Mouse (Mus musculus): ENCODE results near the gene Ankrd63. TPM values are rescaled to one million over a fixed set of nuclear protein-coding genes. Genes with fewer than 3 reads are reported as not detected.

The Ankrd63 gene
- total and polyA plus RNA-seq, 3 experiments, result 1.1 to 2.5 (median 1.3) TPM

DNA sequence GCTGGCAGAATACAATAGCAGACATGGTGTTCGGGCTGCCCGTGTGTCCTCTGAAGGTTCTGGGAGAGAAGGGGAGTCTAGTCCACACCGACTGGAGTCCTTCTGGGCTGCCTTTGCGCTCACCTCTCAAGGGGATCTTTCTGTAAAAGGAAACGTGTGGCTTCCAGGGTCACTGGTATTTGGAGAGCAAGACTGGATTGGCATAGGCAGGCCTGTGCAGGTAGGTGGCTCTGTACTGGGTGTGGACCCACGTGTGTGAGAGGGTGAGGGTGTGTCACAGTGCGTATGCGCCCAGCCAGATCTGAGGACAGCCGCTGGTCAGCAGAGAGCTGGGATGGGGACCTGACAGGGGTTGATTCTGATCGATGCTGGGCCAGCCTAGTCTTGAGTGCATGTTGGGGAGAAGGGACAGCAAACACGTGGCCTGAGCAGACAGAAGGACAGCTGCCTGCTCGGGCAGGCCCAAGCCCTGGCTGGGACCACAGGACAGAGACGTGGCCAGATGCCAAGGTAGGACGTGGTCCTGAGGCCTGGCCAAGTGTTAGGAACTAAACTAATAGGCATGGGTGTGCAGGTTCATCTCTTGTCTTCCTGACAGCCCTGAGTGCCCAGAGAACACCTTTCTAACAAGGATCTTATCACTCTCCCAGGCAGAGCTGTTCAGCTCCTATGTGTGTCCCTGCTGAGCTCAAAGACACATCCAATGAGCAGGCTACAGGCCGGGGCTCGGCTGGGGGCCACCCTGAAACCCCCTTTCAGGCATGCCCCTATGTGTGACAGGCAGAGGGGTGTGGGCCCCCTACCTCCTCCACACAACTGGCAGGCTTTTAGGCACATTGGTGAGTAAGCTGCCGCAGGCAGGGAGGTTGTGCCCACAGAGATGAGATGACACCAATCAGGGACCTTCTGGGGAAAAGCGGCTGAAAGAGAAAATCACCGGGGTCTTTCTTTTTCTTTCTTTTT, 39.7 kb downstream of the Ankrd63 start:
- Histone ChIP-seq H3K36me3 (ENCODE audit: control insufficient read depth, insufficient read depth, low read length) (no peaks in the 10 kb centered on the region), H3K9ac (ENCODE audit: low read depth, low read length) (peak overlapping the region; percentile 34), H3K79me2 (replicated peaks; ENCODE audit: control insufficient read depth, insufficient read depth, low read length) (no peaks in the 10 kb centered on the region), H3K4me1 (ENCODE audit: control insufficient read depth, insufficient read depth, low read length) (peaks cover 7% of the 10 kb centered on the region), H3K27ac (peak overlapping the region; percentile 64), H3K4me3 (peak overlapping the region; percentile 48), H3K27me3 (ENCODE audit: control insufficient read depth, insufficient read depth, low read length) (no peaks in the 10 kb centered on the region; the same call in 1 of the 2 replicates)
- intact Hi-C loops (cut with DNase I), result no loop called here
- 46% methylated on average over 19 of the region's 19 CpGs for WGBS
- DNase-seq, result peak; percentile 59 to 67
- peak; percentile 33; the same call in 1 of the 2 replicates for TF ChIP-seq EP300 (IDR thresholded peaks at IDR 0.05; ENCODE audit: insufficient read depth, low read depth, low read length)
- no peak for TF ChIP-seq CTCF (IDR thresholded peaks at IDR 0.05)

DNA sequence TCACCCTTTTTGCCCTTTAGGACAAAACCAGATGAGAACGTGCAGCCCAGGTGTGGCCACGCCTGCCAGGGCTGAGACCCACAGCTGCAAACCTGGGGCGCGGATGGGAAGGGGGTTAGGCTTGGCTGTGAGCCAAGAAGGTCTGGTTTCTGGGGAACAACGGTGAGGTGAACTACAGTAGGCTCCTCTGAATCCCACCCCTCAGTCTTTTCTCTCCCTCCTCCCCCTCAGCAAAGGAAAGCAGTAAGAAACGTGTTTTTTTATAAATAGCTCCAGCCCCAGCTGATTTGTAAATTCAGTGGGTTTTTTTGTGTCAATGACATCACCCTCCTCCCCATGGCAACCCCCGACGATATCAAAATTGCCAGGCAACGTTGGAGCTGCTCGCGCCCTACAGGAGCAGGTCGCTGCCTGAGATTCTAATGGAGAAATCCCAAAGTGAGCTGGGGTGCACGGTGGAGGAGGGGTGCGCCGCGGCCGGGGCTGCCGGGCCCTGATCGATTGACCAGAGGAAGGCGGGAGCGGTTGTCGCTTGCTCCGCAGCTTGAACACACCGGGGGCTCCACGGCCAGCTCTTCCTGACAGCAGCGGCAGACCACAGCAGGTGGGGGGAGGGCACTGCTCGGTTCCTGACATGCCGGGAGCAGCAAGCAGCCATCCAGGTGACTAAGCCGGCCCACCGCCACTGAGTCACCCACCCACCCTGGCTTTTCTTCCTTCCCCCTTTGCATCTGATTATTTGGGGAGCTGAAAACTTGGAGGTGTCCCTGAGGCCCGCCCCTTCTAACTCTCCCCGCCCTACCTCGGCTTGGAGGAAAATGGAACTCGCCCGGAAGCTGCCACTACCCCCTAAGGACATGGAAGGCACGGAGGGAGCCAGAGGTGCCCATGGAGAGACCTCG, 40.6 kb downstream of the Ankrd63 start, which contains the start of gene Pak6:
TSS of gene Pak6 (plus strand) at position 402 of the 902 bp plus-strand sequence.
- TF ChIP-seq POLR2A (IDR thresholded peaks at IDR 0.05; ENCODE audit: insufficient read depth, low read depth, low read length) (no peak), CTCF (IDR thresholded peaks at IDR 0.05) (no peak), EP300 (IDR thresholded peaks at IDR 0.05; ENCODE audit: insufficient read depth, low read depth, low read length) (no peak)
- 5% methylated on average over 37 of the region's 37 CpGs for WGBS
- DNase-seq, result peak in 1 of 2 experiments; percentile 18
- peak within 1 kb of the TSS; percentile 51 for H3K9ac ChIP-seq (ENCODE audit: low read depth, low read length)
- intact Hi-C loops (cut with DNase I), result no loop called here
- H3K27ac ChIP-seq, result peak within 1 kb of the TSS; percentile 64
- peak within 1 kb of the TSS; percentile 48 for H3K4me3 ChIP-seq
- H3K4me1 ChIP-seq (ENCODE audit: control insufficient read depth, insufficient read depth, low read length), result peaks cover 8% of the 10 kb centered on the region
- H3K27me3 ChIP-seq (ENCODE audit: control insufficient read depth, insufficient read depth, low read length), result no peaks in the 10 kb centered on the region; the same call in 1 of the 2 replicates
- H3K79me2 ChIP-seq (replicated peaks; ENCODE audit: control insufficient read depth, insufficient read depth, low read length), result no peaks in the 10 kb centered on the region
- H3K36me3 ChIP-seq (ENCODE audit: control insufficient read depth, insufficient read depth, low read length), result no peaks in the 10 kb centered on the region

DNA sequence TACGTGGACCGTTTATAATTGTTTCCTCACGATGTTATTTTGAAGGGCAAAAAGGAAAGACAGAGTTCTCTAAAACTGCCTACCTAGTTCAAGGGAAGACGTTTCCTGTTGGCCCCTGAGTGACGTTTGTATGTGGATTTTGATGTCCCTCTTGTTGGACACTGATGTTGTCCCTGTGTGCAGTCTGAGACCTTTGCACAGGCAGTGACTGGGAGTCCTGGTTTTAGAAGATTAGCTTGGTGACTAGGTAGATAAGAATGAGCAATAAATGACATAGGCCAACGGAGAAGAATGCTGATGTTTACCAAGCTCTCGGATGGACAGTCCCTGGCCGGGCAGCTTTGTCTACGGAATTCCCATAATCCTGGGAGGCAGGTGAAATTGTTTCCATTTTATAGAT, 41.9 kb downstream of the Ankrd63 start:
- Histone ChIP-seq H3K9ac (ENCODE audit: low read depth, low read length) (no peak overlapping the region), H3K4me1 (ENCODE audit: control insufficient read depth, insufficient read depth, low read length) (peaks cover 8% of the 10 kb centered on the region), H3K27ac (no peak overlapping the region), H3K4me3 (no peak overlapping the region), H3K27me3 (ENCODE audit: control insufficient read depth, insufficient read depth, low read length) (no peaks in the 10 kb centered on the region; the same call in 1 of the 2 replicates), H3K79me2 (replicated peaks; ENCODE audit: control insufficient read depth, insufficient read depth, low read length) (no peaks in the 10 kb centered on the region), H3K36me3 (ENCODE audit: control insufficient read depth, insufficient read depth, low read length) (no peaks in the 10 kb centered on the region)
- no peak for DNase-seq
- 81% methylated on average over 9 of the region's 9 CpGs for WGBS
- intact Hi-C loops (cut with DNase I), result no loop called here
- TF ChIP-seq CTCF (IDR thresholded peaks at IDR 0.05) (no peak), POLR2A (IDR thresholded peaks at IDR 0.05; ENCODE audit: insufficient read depth, low read depth, low read length) (no peak), EP300 (IDR thresholded peaks at IDR 0.05; ENCODE audit: insufficient read depth, low read depth, low read length) (no peak)

DNA sequence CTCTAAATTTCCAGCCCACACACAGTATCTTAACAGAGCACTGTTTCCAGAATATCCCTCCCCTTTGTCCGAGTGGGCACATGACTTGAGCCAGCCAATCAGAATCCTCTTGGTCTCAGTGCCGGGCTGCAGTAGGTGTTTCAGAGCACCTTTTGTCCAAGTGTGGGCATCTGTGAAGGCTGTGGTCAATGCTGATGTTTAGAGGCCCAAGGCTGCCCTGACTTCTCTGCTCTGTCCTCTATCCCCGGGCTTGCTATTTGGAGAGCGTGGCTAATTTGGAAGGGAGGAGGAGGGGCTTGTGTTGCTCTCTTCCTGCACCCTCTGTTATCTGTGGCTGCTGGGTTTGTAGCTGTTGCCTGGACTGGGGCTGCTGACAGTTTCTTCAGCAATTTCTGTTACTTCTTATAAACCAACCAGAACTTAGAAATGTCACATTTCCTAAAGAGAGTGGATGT, 43.7 kb downstream of the Ankrd63 start:
- peak overlapping the region; percentile 24; the same call in 1 of the 2 replicates for H3K9ac ChIP-seq (ENCODE audit: low read depth, low read length)
- no peaks in the 10 kb centered on the region; the same call in 1 of the 2 replicates for H3K27me3 ChIP-seq (ENCODE audit: control insufficient read depth, insufficient read depth, low read length)
- TF ChIP-seq EP300 (IDR thresholded peaks at IDR 0.05; ENCODE audit: insufficient read depth, low read depth, low read length) (no peak), CTCF (IDR thresholded peaks at IDR 0.05) (no peak), POLR2A (IDR thresholded peaks at IDR 0.05; ENCODE audit: insufficient read depth, low read depth, low read length) (no peak)
- peaks cover 8% of the 10 kb centered on the region for H3K4me1 ChIP-seq (ENCODE audit: control insufficient read depth, insufficient read depth, low read length)
- 0% methylated on average over 4 of the region's 4 CpGs for WGBS
- H3K36me3 ChIP-seq (ENCODE audit: control insufficient read depth, insufficient read depth, low read length), result no peaks in the 10 kb centered on the region
- 0 out of 2 replicates have a peak overlapping the region, but pooled peaks have one; percentile 1 for H3K27ac ChIP-seq
- H3K79me2 ChIP-seq (replicated peaks; ENCODE audit: control insufficient read depth, insufficient read depth, low read length), result no peaks in the 10 kb centered on the region
- intact Hi-C loops (cut with DNase I), result loop anchor here (5.0 kb wide), 1 partner anchor 32 kb away; no protein-coding TSS in a partner anchor
- peak overlapping the region; percentile 40 for H3K4me3 ChIP-seq
- peak; percentile 66 to 72 for DNase-seq

DNA sequence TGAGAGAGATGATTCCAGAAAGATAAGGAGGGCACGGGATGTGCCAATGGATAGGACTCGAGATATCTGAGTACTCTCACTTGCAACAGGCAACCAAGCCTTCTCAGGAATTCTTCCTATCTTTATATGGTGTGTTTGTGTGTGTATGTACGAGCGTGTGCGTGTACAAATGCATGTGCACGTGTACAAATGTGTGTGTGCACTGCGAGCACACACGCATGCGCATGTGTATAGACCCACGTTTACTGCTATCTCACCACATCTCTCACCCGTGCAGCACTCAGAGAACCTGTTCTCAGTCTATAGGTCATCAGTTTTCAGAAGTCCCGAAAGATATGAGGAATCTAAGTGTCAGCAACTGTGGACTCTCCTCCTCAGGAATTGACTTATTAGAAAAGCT, 44.3 kb downstream of the Ankrd63 start:
- WGBS, result 61% methylated on average over 12 of the region's 12 CpGs
- Histone ChIP-seq H3K36me3 (ENCODE audit: control insufficient read depth, insufficient read depth, low read length) (no peaks in the 10 kb centered on the region), H3K79me2 (replicated peaks; ENCODE audit: control insufficient read depth, insufficient read depth, low read length) (no peaks in the 10 kb centered on the region), H3K27ac (peak overlapping the region; percentile 6; the same call in 1 of the 2 replicates), H3K4me1 (ENCODE audit: control insufficient read depth, insufficient read depth, low read length) (peaks cover 8% of the 10 kb centered on the region), H3K27me3 (ENCODE audit: control insufficient read depth, insufficient read depth, low read length) (no peaks in the 10 kb centered on the region; the same call in 1 of the 2 replicates), H3K4me3 (no peak overlapping the region; the same call in 1 of the 2 replicates), H3K9ac (ENCODE audit: low read depth, low read length) (no peak overlapping the region)
- TF ChIP-seq CTCF (IDR thresholded peaks at IDR 0.05) (no peak), EP300 (IDR thresholded peaks at IDR 0.05; ENCODE audit: insufficient read depth, low read depth, low read length) (no peak), POLR2A (IDR thresholded peaks at IDR 0.05; ENCODE audit: insufficient read depth, low read depth, low read length) (no peak)
- intact Hi-C loops (cut with DNase I), result loop anchor here (5.0 kb wide), 1 partner anchor 33 kb away; no protein-coding TSS in a partner anchor
- no peak for DNase-seq
